In the genomic region with DNA sequence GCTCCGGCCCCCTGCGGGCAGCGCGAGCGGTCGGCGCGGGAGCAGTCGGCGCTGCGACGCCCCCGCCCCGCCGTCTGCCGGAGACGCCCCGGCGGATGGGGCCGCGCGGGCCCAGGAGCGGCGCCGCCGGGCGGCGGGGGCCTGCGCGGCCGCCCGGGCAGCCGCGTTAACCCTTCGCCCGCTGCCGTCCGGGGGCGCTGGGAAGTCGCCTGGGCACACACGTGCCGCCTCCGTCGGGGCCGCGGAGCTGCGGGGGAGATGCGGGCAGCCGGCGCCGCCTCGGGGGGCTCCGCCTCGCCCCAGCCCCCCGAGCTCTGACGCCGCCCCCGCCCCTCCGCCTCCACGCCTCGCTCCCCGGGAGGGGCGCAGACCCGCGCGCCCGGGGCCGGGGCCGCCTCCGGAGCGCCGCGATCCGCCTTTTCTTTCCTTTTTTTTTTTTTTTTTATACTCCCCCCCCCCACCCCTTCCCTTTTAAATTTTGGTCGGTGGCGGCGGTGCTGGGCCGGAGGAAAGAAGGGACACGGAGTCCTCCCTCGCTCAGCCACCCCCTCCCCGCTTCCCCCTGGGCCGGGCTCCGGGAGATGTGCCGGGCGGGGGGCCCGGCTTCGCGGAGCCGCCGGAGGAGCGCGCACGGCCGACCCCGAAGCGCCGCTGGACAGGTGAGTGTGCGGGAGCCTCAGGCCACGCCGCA, we compare ENCODE assay signal across 8 mouse cellular contexts. TPM values are rescaled to one million over a fixed set of nuclear protein-coding genes. Genes with fewer than 3 reads are reported as not detected.
A peak's percentile ranks its signal among the peaks of the same experiment; 100 is the strongest.
DNase-seq lines count a peak whose midpoint lies in the region; ATAC-seq and TF ChIP-seq lines count a peak whose summit lies in the region.

No protein-coding gene starts in this region.

- ATAC-seq in neural tube, embryonic 11.5 days (ENCODE audit: insufficient read depth, low FRiP score, low TSS enrichment) = peak; percentile 0; the same call in 1 of the 2 replicates
- peak; percentile 8 for ATAC-seq in forebrain, postnatal 0 days
- ATAC-seq in liver, embryonic 11.5 days (replicated peaks; ENCODE audit: low FRiP score) = no peak
- no peak for ATAC-seq in stomach, embryonic 16.5 days (ENCODE audit: insufficient read depth, low FRiP score)

- H3K9ac ChIP-seq in neural tube, embryonic 11.5 days (ENCODE audit: low read length) = peak overlapping the region; percentile 88
- H3K9ac ChIP-seq in forebrain, postnatal 0 days = peak overlapping the region; percentile 98
- peak overlapping the region; percentile 80 for H3K9ac ChIP-seq in liver, embryonic 11.5 days (ENCODE audit: low read depth, low read length)
- peak overlapping the region; percentile 88 for H3K9ac ChIP-seq in stomach, embryonic 16.5 days (ENCODE audit: low read length)

- WGBS in neural tube, embryonic 11.5 days = 0% methylated on average over 34 of the region's 100 CpGs
- 4% methylated on average over 64 of the region's 100 CpGs for WGBS in forebrain, postnatal 0 days
- under 1% methylated on average over 50 of the region's 100 CpGs for WGBS in liver, embryonic 11.5 days
- WGBS in stomach, embryonic 16.5 days = under 1% methylated on average over 87 of the region's 100 CpGs

- H3K27ac ChIP-seq in neural tube, embryonic 11.5 days (ENCODE audit: low read depth, low read length) = peak overlapping the region; percentile 95
- peak overlapping the region; percentile 99 for H3K27ac ChIP-seq in forebrain, postnatal 0 days (ENCODE audit: low read depth, low read length)
- peak overlapping the region; percentile 93 for H3K27ac ChIP-seq in liver, embryonic 11.5 days (ENCODE audit: low read depth, low read length)
- peak overlapping the region; percentile 96 for H3K27ac ChIP-seq in stomach, embryonic 16.5 days (ENCODE audit: low read length)

- TF ChIP-seq CTCF in forebrain, postnatal 0 days (IDR thresholded peaks at IDR 0.05; ENCODE audit: low read depth) = no peak

- H3K4me3 ChIP-seq in neural tube, embryonic 11.5 days (ENCODE audit: low read depth, low read length) = peak overlapping the region; percentile 94
- peak overlapping the region; percentile 95 for H3K4me3 ChIP-seq in forebrain, postnatal 0 days (ENCODE audit: low read depth, low read length)
- peak overlapping the region; percentile 86 for H3K4me3 ChIP-seq in liver, embryonic 11.5 days (ENCODE audit: low read depth, low read length)
- peak overlapping the region; percentile 86 for H3K4me3 ChIP-seq in stomach, embryonic 16.5 days (replicated peaks; ENCODE audit: low read length)

- DNase-seq in adrenal gland, postnatal 14 days = peak; percentile 58
- DNase-seq in adrenal gland, adult (ENCODE audit: inconsistent age in 2 of 2, low spot score in 1 of 2) = no peak
- DNase-seq in neural tube, embryonic 11.5 days (ENCODE audit: low spot score) = peak; percentile 49
- DNase-seq in neural tube, embryonic 10.5 days (ENCODE audit: extremely low spot score, low spot score) = no peak
- peak; percentile 78 for DNase-seq in forebrain, postnatal 0 days
- no peak for DNase-seq in liver, embryonic 11.5 days (ENCODE audit: low spot score)
- no peak for DNase-seq in layer of hippocampus, postnatal 10 days (ENCODE audit: low spot score in 2 of 2)

- H3K36me3 ChIP-seq in neural tube, embryonic 11.5 days (ENCODE audit: control insufficient read depth, insufficient read depth, low read length) = no peaks in the 10 kb centered on the region
- no peaks in the 10 kb centered on the region for H3K36me3 ChIP-seq in forebrain, postnatal 0 days (ENCODE audit: insufficient read depth)
- H3K36me3 ChIP-seq in liver, embryonic 11.5 days (ENCODE audit: control insufficient read depth, insufficient read depth, low read length) = 0 out of 2 replicates have a peak, but pooled peaks cover 2% of the 10 kb centered on the region
- H3K36me3 ChIP-seq in stomach, embryonic 16.5 days (ENCODE audit: control insufficient read depth, insufficient read depth, low read length) = no peaks in the 10 kb centered on the region

- no peaks in the 10 kb centered on the region; the same call in 1 of the 2 replicates for H3K27me3 ChIP-seq in neural tube, embryonic 11.5 days (ENCODE audit: control insufficient read depth, insufficient read depth, low read length)
- no peaks in the 10 kb centered on the region for H3K27me3 ChIP-seq in forebrain, postnatal 0 days (ENCODE audit: insufficient read depth, low read length)
- peaks cover 30% of the 10 kb centered on the region for H3K27me3 ChIP-seq in liver, embryonic 11.5 days (replicated peaks; ENCODE audit: control insufficient read depth, insufficient read depth, low read length)
- no peaks in the 10 kb centered on the region for H3K27me3 ChIP-seq in stomach, embryonic 16.5 days (ENCODE audit: control insufficient read depth, insufficient read depth, low read length)

- peak overlapping the region; percentile 95 for H3K4me2 ChIP-seq in neural tube, embryonic 11.5 days (ENCODE audit: low read depth)
- peak overlapping the region; percentile 79 for H3K4me2 ChIP-seq in forebrain, postnatal 0 days (ENCODE audit: low read depth)
- peak overlapping the region; percentile 97 for H3K4me2 ChIP-seq in liver, embryonic 11.5 days
- H3K4me2 ChIP-seq in stomach, embryonic 16.5 days (ENCODE audit: low read depth, low read length) = peak overlapping the region; percentile 95

- H3K4me1 ChIP-seq in neural tube, embryonic 11.5 days (ENCODE audit: control insufficient read depth, insufficient read depth, low read length) = peaks cover 22% of the 10 kb centered on the region
- peaks cover 20% of the 10 kb centered on the region; the same call in 1 of the 2 replicates for H3K4me1 ChIP-seq in forebrain, postnatal 0 days (ENCODE audit: insufficient read depth)
- H3K4me1 ChIP-seq in liver, embryonic 11.5 days (replicated peaks; ENCODE audit: control insufficient read depth, insufficient read depth, low read length) = peaks cover 45% of the 10 kb centered on the region
- peaks cover 26% of the 10 kb centered on the region for H3K4me1 ChIP-seq in stomach, embryonic 16.5 days (ENCODE audit: control insufficient read depth, insufficient read depth, low read length)

- no peaks in the 10 kb centered on the region for H3K9me3 ChIP-seq in neural tube, embryonic 11.5 days (ENCODE audit: control insufficient read depth, low read length)
- H3K9me3 ChIP-seq in forebrain, postnatal 0 days (ENCODE audit: low read length) = no peaks in the 10 kb centered on the region
- no peaks in the 10 kb centered on the region for H3K9me3 ChIP-seq in liver, embryonic 11.5 days (ENCODE audit: control insufficient read depth, low read length)
- no peaks in the 10 kb centered on the region for H3K9me3 ChIP-seq in stomach, embryonic 16.5 days (replicated peaks; ENCODE audit: control insufficient read depth, low read length)

RNA-seq across cellular contexts. Expression of a gene that starts 0.5 kb away (rescaled TPM):
- total RNA-seq in adrenal gland, postnatal 14 days (2021) = 63.1 and 64.1 TPM in 2 replicates
- polyA plus RNA-seq in neural tube, embryonic 11.5 days (2014; fragmentation: Nextera tagmentation; extraction: Ambion mirVana) = 20.6 and 21.6 TPM in 2 replicates
- total RNA-seq in forebrain, postnatal 0 days (2014; rRNA removed) = 248 and 259 TPM in 2 replicates
- 38.5 and 56.5 TPM in 2 replicates for polyA plus RNA-seq in forebrain, postnatal 0 days (2015; fragmentation: Nextera tagmentation; extraction: Ambion mirVana)
- 7.4 and 10.3 TPM in 2 replicates for polyA plus RNA-seq in liver, embryonic 11.5 days (2014; fragmentation: Nextera tagmentation; extraction: Ambion mirVana)
- 12.6 and 13.2 TPM in 2 replicates for polyA plus RNA-seq in stomach, embryonic 16.5 days (2015; fragmentation: Nextera tagmentation; extraction: Ambion mirVana)
- total RNA-seq in layer of hippocampus, postnatal 10 days (2021) = 100 to 1,000 TPM; 360 to 379 TPM

RNA-seq across cellular contexts. Expression of a gene that starts 54.6 kb away (rescaled TPM):
- 1.1 and 1.4 TPM in 2 replicates for total RNA-seq in adrenal gland, postnatal 14 days (2021)
- polyA plus RNA-seq in neural tube, embryonic 11.5 days (2014; fragmentation: Nextera tagmentation; extraction: Ambion mirVana) = 0.44 and 0.57 TPM in 2 replicates
- 0.14 and 0.31 TPM in 2 replicates for total RNA-seq in forebrain, postnatal 0 days (2014; rRNA removed)
- 0.14 and 0.40 TPM in 2 replicates for polyA plus RNA-seq in forebrain, postnatal 0 days (2015; fragmentation: Nextera tagmentation; extraction: Ambion mirVana)
- polyA plus RNA-seq in liver, embryonic 11.5 days (2014; fragmentation: Nextera tagmentation; extraction: Ambion mirVana) = 0.25 and 0.37 TPM in 2 replicates
- 0.39 and 0.67 TPM in 2 replicates for polyA plus RNA-seq in stomach, embryonic 16.5 days (2015; fragmentation: Nextera tagmentation; extraction: Ambion mirVana)
- total RNA-seq in layer of hippocampus, postnatal 10 days (2021) = under 1 TPM; 0.22 to 0.37 TPM

RNA-seq across cellular contexts. Expression of a gene that starts 54.9 kb away (rescaled TPM):
- 9.7 and 10.7 TPM in 2 replicates for total RNA-seq in adrenal gland, postnatal 14 days (2021)
- polyA plus RNA-seq in neural tube, embryonic 11.5 days (2014; fragmentation: Nextera tagmentation; extraction: Ambion mirVana) = 78.4 and 84.2 TPM in 2 replicates
- total RNA-seq in forebrain, postnatal 0 days (2014; rRNA removed) = 1.7 and 5.0 TPM in 2 replicates
- polyA plus RNA-seq in forebrain, postnatal 0 days (2015; fragmentation: Nextera tagmentation; extraction: Ambion mirVana) = 4.7 and 5.1 TPM in 2 replicates
- polyA plus RNA-seq in liver, embryonic 11.5 days (2014; fragmentation: Nextera tagmentation; extraction: Ambion mirVana) = 109 and 123 TPM in 2 replicates
- 49.4 and 53.1 TPM in 2 replicates for polyA plus RNA-seq in stomach, embryonic 16.5 days (2015; fragmentation: Nextera tagmentation; extraction: Ambion mirVana)
- total RNA-seq in layer of hippocampus, postnatal 10 days (2021) = 1 to 10 TPM; 2.0 to 2.1 TPM

Comparison
In these comparisons a context has a peak if more than half of its experiments do, and no peak if none do; other contexts are left out.
1. DNase-seq: peak in adrenal gland, postnatal 14 days (single experiment), neural tube, embryonic 11.5 days (single experiment) and forebrain, postnatal 0 days (single experiment); none in adrenal gland, adult (0 of 2), neural tube, embryonic 10.5 days (single experiment), liver, embryonic 11.5 days (single experiment) and layer of hippocampus, postnatal 10 days (0 of 2).
2. ATAC-seq: peak in neural tube, embryonic 11.5 days (single experiment) and forebrain, postnatal 0 days (single experiment); none in liver, embryonic 11.5 days (single experiment) and stomach, embryonic 16.5 days (single experiment).
3. Peak in every context shown above with its lines, with median percentiles within 50 percentile points of each other: H3K27ac ChIP-seq, H3K4me2 ChIP-seq, H3K4me3 ChIP-seq and H3K9ac ChIP-seq.